Mouse (Mus musculus) embryonic facial prominence, embryonic 11.5 days (tissue): ENCODE measurements around the gene Ccl22. TPM values are rescaled to one million over a fixed set of nuclear protein-coding genes. Genes with fewer than 3 reads are reported as not detected.

Experiments
- ATAC-seq: fragments of 200-750 bp; cut with Nextera tagmentation; replicated peaks from 2 replicates; pipeline ENCODE4 v1.8.0; 2017; ENCODE audit warnings: low read depth; ENCODE audit not compliant: insufficient number of reproducible peaks, low FRiP score, low TSS enrichment
- DNase-seq: peaks from one replicate; pipeline ENCODE4 v3.0.0-alpha.2; 2015; ENCODE audit warnings: low spot score
- H3K27ac ChIP-seq: fragments of 300-500 bp; sonication (generic); replicated peaks from 2 replicates; pipeline ENCODE4 v1.5.1; 2014; ENCODE audit warnings: mild to moderate bottlenecking, low read depth, low read length, control low read depth
- H3K27me3 ChIP-seq: fragments of 300-500 bp; sonication (generic); 2 replicates; pipeline ENCODE4 v1.6.1; 2014; ENCODE audit warnings: mild to moderate bottlenecking, low read length, moderate library complexity, mixed read lengths; ENCODE audit not compliant: control insufficient read depth, insufficient read depth
- H3K36me3 ChIP-seq: fragments of 300-500 bp; sonication (generic); replicated peaks from 2 replicates; pipeline ENCODE4 v1.6.1; 2014; ENCODE audit warnings: low read depth, mild to moderate bottlenecking, low read length, moderate library complexity, mixed read lengths; ENCODE audit not compliant: control insufficient read depth, insufficient read depth
- H3K4me1 ChIP-seq: fragments of 300-500 bp; sonication (generic); 2 replicates; pipeline ENCODE4 v1.6.1; 2014; ENCODE audit warnings: low read length, mixed read lengths; ENCODE audit not compliant: control insufficient read depth, insufficient read depth
- H3K4me2 ChIP-seq: fragments of 300-500 bp; sonication (generic); 2 replicates; pipeline ENCODE4 v1.6.1; 2014; ENCODE audit warnings: low read depth, mild to moderate bottlenecking, control low read depth, low read length, moderate library complexity
- H3K4me3 ChIP-seq: fragments of 300-500 bp; sonication (generic); 2 replicates; pipeline ENCODE4 v1.5.1; 2014; ENCODE audit warnings: low read depth, low read length, control low read depth
- H3K9ac ChIP-seq: fragments of 300-500 bp; sonication (generic); replicated peaks from 2 replicates; pipeline ENCODE4 v1.6.1; 2014; ENCODE audit warnings: mild to moderate bottlenecking, control low read depth, low read length
- H3K9me3 ChIP-seq: fragments of 300-500 bp; sonication (generic); replicated peaks from 2 replicates; pipeline ENCODE4 v1.6.1; 2016; ENCODE audit warnings: mild to moderate bottlenecking, low read length, inconsistent platforms, mixed read lengths; ENCODE audit not compliant: control insufficient read depth
- WGBS: fragments of 180-500 bp; shearing (Covaris S2); extraction: QIAGEN DNeasy Blood & Tissue Kit; methylation state at CpG from one replicate; pipeline ENCODE4 v1.1.7; 2014; 5-methylcytosine and 5-hydroxymethylcytosine counted together
- polyA plus RNA-seq: library from polyadenylated mRNA; unstranded; fragments of >200 nt; fragmentation: Nextera tagmentation; extraction: Ambion mirVana; gene quantifications from 2 replicates; pipeline ENCODE4 v1.2.1, GENCODE M21; 2014

Ccl22 gene
- polyA plus RNA-seq, 1 experiment from 2014 or later, result not detected

GRCm38 (mm10) chr8:94714556-94714955 lies 30.8 kb upstream of the Ccl22 start:
- Histone ChIP-seq H3K4me3 (no peak overlapping the region), H3K27me3 (no peaks in the 10 kb centered on the region), H3K9me3 (no peaks in the 10 kb centered on the region), H3K4me2 (no peak overlapping the region), H3K27ac (no peak overlapping the region), H3K4me1 (no peaks in the 10 kb centered on the region), H3K9ac (no peak overlapping the region), H3K36me3 (no peaks in the 10 kb centered on the region)
- no peak for DNase-seq
- 63% methylated on average over 5 of the region's 5 CpGs for WGBS
- no peak for ATAC-seq

- Histone ChIP-seq H3K4me2 (no peak overlapping the region), H3K27ac (no peak overlapping the region), H3K4me3 (no peak overlapping the region), H3K4me1 (no peaks in the 10 kb centered on the region), H3K9ac (no peak overlapping the region), H3K36me3 (no peaks in the 10 kb centered on the region), H3K27me3 (no peaks in the 10 kb centered on the region), H3K9me3 (no peaks in the 10 kb centered on the region)
- WGBS, result 69% methylated on average over 3 of the region's 3 CpGs
- no peak for DNase-seq
- no peak for ATAC-seq
Observed at GRCm38 (mm10) chr8:94715871-94716270, 29.5 kb upstream of the Ccl22 start.

- no peak for ATAC-seq
- no peak overlapping the region for H3K4me3 ChIP-seq
- no peaks in the 10 kb centered on the region for H3K27me3 ChIP-seq
- WGBS, result 89% methylated on average over 1 of the region's 1 CpGs
- no peak overlapping the region for H3K4me2 ChIP-seq
- no peaks in the 10 kb centered on the region for H3K4me1 ChIP-seq
- H3K9ac ChIP-seq, result no peak overlapping the region
- H3K27ac ChIP-seq, result no peak overlapping the region
- H3K36me3 ChIP-seq, result no peaks in the 10 kb centered on the region
- DNase-seq, result no peak
- no peaks in the 10 kb centered on the region for H3K9me3 ChIP-seq
Observed at GRCm38 (mm10) chr8:94716841-94717240, 28.5 kb upstream of the Ccl22 start.

- ATAC-seq, result no peak
- Histone ChIP-seq H3K9ac (no peak overlapping the region), H3K9me3 (no peaks in the 10 kb centered on the region), H3K27me3 (no peaks in the 10 kb centered on the region), H3K4me3 (no peak overlapping the region), H3K4me1 (no peaks in the 10 kb centered on the region), H3K36me3 (no peaks in the 10 kb centered on the region), H3K27ac (no peak overlapping the region), H3K4me2 (no peak overlapping the region)
- WGBS, result 89% methylated on average over 5 of the region's 5 CpGs
- DNase-seq, result no peak
Observed at GRCm38 (mm10) chr8:94725998-94726397, 19.4 kb upstream of the Ccl22 start.

GRCm38 (mm10) chr8:94729301-94729700 lies 16.1 kb upstream of the Ccl22 start:
- Histone ChIP-seq H3K4me1 (no peaks in the 10 kb centered on the region), H3K4me3 (no peak overlapping the region), H3K27ac (no peak overlapping the region), H3K36me3 (no peaks in the 10 kb centered on the region), H3K9me3 (no peaks in the 10 kb centered on the region), H3K9ac (no peak overlapping the region), H3K27me3 (no peaks in the 10 kb centered on the region), H3K4me2 (no peak overlapping the region)
- no peak for ATAC-seq
- DNase-seq, result no peak
- WGBS, result 72% methylated on average over 4 of the region's 4 CpGs

- ATAC-seq (no peak), DNase-seq (no peak)
- no peak overlapping the region for H3K4me2 ChIP-seq
- no peaks in the 10 kb centered on the region for H3K36me3 ChIP-seq
- no peak overlapping the region for H3K9ac ChIP-seq
- H3K9me3 ChIP-seq, result no peaks in the 10 kb centered on the region
- no peak overlapping the region for H3K4me3 ChIP-seq
- H3K27ac ChIP-seq, result no peak overlapping the region
- H3K4me1 ChIP-seq, result no peaks in the 10 kb centered on the region
- no peaks in the 10 kb centered on the region for H3K27me3 ChIP-seq
- WGBS, result 73% methylated on average over 5 of the region's 5 CpGs
Observed at GRCm38 (mm10) chr8:94733821-94734465, 11.4 kb upstream of the Ccl22 start.

- DNase-seq, result no peak
Observed at GRCm38 (mm10) chr8:94734735-94735350, 10.5 kb upstream of the Ccl22 start.

GRCm38 (mm10) chr8:94735426-94736094 lies 9.8 kb upstream of the Ccl22 start:
- WGBS, result 78% methylated on average over 5 of the region's 5 CpGs
- ATAC-seq (no peak), DNase-seq (no peak)
- Histone ChIP-seq H3K4me3 (no peak overlapping the region), H3K27me3 (no peaks in the 10 kb centered on the region), H3K9me3 (no peaks in the 10 kb centered on the region), H3K9ac (no peak overlapping the region), H3K36me3 (no peaks in the 10 kb centered on the region), H3K4me1 (no peaks in the 10 kb centered on the region), H3K4me2 (no peak overlapping the region), H3K27ac (no peak overlapping the region)

More at GRCm38 (mm10) chr8:94734735-94735350, 10.5 kb upstream of the Ccl22 start:
- Histone ChIP-seq H3K27ac (no peak overlapping the region), H3K4me3 (no peak overlapping the region), H3K4me1 (no peaks in the 10 kb centered on the region), H3K9me3 (no peaks in the 10 kb centered on the region), H3K36me3 (no peaks in the 10 kb centered on the region), H3K27me3 (no peaks in the 10 kb centered on the region), H3K9ac (no peak overlapping the region), H3K4me2 (no peak overlapping the region)
- 73% methylated on average over 7 of the region's 7 CpGs for WGBS
- ATAC-seq, result no peak
